Mouse (Mus musculus) spleen, adult 12 weeks (tissue): ENCODE measurements at regions not wholly inside any gene's neighbourhood (a gene's known extent, or its start where the extent isn't known, plus 50 kb on each side); places are given as distances from the start of the nearest gene placed in this dataset.

Experiments
- DNase-seq: peaks from one replicate; pipeline ENCODE4 v3.0.0; 2022; ENCODE audit warnings: low spot score

- no peak for DNase-seq
Measured at GRCm38 (mm10) chr12:118549071-118549470, 247.8 kb upstream of the Sp4 start.

- DNase-seq = no peak
Measured at GRCm38 (mm10) chr12:118540336-118540735, 239.1 kb upstream of the Sp4 start.

DNA sequence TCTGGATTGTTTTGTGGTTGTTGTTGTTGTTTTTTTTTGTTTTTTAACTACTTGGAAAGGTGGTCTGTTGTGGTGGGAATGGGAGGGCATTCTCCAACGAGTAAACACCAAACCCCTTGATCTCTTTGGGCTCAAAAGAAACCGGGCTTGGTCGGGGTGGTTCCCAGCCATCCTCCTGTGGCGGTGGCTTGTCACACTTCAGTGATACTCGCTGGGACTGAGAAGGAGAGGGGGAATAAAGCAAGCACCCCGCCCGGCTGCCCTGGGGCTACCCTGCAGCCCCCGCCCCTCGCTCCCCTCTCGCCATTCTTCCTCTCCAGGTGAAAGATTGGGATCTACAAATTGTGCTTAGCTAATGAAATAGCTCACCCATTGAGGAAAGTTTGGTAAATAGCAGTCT, 229.3 kb upstream of the Sp4 start:
- no peak for DNase-seq

DNA sequence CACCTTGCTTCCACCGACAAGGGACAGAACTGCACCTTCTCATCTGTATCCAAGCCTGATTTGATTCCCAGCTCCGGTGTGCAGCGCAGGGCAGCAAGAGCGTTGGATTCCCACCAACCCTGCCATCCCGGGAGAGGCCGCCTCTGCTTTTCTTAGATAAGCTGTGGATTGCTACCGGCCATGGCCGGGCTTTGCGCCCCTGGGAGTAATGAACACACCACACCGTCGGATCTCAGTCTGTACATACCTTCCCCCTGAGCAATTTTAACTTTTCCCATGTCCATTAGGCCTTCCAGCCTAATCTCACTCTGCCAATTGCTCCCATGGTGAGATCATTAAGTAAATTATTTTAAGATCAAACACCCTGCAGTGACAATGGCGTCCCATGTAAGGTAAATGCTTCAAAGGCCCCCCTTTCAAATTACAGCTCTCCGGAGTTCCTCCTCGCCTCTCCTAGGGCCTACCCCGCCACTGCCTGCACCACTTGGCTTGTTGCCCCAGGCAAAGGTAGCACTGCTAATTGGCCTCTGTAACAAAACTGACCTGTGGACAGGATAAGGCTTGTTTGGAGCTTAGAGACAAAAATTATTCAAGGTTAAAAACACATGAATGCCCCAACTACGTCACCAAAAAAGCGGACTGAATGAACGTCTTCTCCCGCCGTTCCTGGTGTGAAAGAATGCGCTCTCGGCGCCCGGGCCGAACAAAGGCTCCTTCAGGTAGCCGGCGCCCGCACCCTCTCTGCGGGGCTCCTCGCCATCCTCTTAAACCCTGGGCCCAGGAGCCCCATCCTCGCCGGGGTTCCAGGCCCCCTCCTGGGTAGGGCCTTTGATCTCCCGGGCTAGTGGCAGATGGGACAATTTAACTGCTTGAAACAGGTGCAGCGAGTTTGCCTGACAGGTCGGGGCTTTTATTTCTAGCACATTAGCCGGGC, 228.5 kb upstream of the Sp4 start:
- no peak for DNase-seq

- no peak for DNase-seq
Measured at GRCm38 (mm10) chr12:118521770-118522169, 220.5 kb upstream of the Sp4 start.

GRCm38 (mm10) chr12:118521329-118521728, 220.1 kb upstream of the Sp4 start:
- DNase-seq = no peak

- DNase-seq = no peak
Measured at GRCm38 (mm10) chr12:118519801-118520327, 218.6 kb upstream of the Sp4 start.

GRCm38 (mm10) chr12:118510989-118511388, 209.7 kb upstream of the Sp4 start:
- no peak for DNase-seq

GRCm38 (mm10) chr12:118508972-118509917, 208.0 kb upstream of the Sp4 start:
- no peak for DNase-seq

- no peak for DNase-seq
Measured at GRCm38 (mm10) chr12:118500392-118500791, 199.2 kb upstream of the Sp4 start.

DNA sequence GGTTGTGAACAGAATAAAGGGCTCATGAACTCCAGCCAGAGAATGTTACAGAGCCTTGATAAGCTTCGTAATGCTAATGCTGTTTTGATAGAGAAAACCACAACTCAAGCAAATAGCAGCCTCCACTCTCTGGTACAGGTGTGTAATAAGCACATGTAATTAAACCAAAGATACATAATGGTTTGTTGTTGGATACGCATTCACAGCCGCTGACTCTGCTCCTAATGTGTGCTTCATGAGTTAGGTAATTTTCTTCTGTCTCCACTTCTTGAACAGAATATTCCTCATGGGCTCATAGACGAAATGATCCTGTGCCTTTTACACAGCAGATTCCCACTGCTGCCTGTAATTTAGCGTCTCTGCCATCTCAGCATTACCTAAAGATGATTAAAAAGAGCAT, 186.8 kb upstream of the Sp4 start:
- DNase-seq = no peak

- no peak for DNase-seq
Measured at GRCm38 (mm10) chr12:118486434-118486833, 185.2 kb upstream of the Sp4 start.

DNA sequence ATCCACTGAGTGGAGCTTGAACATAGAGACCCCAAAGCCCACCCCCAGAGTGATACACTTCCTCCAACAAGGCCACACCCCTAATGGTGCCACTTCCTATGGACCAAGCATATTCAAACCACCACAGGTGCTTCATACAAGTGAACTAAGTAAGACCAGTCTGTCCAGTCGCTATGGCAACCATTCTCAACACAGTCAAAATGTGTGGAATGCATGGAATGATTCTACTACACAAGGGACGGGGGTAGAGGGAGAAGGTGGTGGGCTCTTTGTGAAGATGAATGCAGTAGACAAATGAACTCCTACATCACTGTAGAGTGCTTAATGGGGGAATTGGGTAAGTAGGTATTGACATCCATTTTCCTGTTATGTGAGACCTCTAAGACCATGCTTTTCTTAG, 180.1 kb upstream of the Sp4 start:
- DNase-seq = no peak

DNA sequence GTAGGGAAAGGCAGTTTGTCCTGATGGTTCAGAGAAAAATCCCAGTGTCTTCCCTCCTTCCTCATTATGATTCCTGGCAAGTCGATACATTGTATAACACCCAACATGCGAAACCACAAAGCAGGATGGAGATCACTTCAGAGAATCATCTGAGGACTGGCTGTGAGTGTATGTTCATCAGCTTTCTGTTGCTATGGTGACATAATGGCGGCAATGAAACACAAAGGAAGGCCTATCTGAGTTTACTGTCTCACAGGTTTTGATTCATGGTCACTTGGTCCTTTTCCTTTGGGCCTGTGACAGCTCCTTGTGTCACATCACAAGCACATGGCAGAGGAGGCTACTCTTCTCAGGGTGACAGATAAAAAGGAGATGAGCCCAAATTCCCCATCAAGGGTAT, 173.5 kb upstream of the Sp4 start:
- DNase-seq = no peak

DNA sequence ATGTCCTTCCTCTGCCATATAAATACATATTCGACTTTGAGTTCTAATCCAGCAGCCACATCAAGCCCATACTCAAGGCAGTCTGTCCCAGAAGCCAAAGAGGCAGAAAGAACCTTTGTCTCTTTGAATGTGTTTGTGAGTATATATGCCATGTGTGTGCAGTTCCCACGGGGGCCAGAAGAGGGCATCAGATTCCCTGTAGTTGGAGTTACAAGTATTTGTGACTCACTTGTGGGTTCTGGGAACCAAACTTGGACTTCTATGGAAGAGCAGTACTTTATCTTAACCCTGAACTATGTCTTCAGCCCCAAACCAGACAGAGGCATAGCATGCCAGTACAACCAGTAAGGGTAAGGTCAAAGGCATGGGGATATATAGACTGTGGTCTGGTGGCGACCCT, 165.6 kb upstream of the Sp4 start:
- no peak for DNase-seq

DNA sequence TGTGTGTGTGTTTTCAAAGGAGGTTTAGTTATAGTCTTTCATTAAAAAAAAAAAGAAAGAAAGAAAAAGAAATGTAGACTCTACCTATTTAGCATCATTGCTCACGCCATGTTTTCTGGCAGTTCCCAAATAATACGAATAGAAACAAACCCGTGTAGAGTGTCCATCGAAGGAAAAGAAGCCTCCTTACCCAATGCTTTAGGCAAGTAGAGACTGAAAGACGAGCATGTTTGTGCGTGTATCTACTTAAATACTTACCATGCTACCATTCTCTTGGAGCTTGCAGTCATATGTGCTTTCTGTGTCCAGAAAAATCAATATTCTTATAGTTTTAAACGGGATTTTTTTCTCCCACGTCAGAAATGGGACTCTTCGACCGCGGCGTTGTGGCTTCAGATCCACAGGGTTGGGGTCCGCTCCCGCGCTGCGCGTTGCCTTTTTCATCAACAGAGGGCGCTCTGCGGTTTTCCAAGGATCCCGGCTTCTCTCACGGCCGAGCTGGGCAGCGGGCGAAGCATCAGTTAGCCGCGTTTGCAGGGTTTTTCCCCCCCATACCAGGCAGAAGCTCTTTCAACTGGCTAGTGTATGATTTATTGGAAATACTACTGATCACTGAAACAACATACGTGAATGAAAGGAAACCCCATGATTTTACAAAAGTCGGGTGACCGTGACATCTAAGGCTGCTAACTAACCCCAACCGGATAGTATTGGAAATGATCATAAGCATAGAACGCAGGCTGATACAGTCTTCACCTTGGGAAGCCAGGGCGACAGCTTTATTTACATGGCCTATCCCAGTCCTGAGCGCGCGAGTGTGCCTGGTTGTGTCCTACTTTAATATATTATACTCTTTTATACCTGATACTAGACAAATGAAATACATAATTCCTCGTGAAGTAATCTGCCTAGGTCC, 156.5 kb upstream of the Sp4 start:
- peak; percentile 7 for DNase-seq

GRCm38 (mm10) chr12:118455609-118456008, 154.4 kb upstream of the Sp4 start:
- DNase-seq = no peak

GRCm38 (mm10) chr12:118439626-118440025, 138.4 kb upstream of the Sp4 start:
- DNase-seq = no peak

- no peak for DNase-seq
Measured at GRCm38 (mm10) chr12:118438882-118439281, 137.6 kb upstream of the Sp4 start.

DNA sequence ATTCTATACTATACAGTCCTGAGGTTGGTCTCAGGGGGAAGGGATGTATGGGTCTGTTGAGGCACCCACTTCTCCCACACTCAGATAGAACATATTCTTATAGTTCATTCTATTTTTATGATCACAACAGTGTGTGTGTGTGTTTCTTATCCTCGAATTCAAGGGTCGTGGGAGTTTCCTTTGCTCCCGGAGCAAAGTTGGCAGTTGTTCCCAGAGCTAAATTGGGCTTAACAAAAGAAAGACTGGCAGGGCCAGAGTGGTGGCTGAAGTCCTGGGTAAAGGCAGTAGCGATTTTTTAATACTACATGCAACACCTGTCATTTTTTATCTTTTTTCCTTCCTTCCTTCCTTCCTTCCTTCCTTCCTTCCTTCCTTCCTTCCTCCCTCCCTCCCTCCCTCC, 131.5 kb upstream of the Sp4 start:
- no peak for DNase-seq

GRCm38 (mm10) chr12:118428384-118428783, 127.1 kb upstream of the Sp4 start:
- no peak for DNase-seq

DNA sequence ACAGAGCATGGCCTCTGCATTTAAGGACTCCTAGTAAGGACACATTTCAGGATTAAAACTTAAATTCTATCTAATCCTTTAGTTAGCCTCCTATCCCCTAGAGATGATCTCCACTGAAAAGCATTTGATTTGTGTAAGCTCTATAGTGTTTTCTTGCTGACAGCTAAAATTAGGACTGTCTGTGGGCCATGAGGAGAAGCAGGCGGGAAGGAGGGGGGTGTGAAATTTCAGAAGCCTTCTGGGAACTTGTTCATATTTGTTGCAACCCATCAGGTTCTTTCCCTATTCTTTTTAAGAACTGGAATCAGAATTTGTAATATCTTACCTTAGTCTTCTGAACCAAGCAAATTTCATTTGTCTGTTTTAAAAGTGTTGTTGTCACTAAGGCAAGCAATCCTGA, 114.7 kb upstream of the Sp4 start:
- no peak for DNase-seq
